18 mouse cellular contexts compared by ENCODE assay signal in genomic region chr8:81824975-81825374, GRCm38 (mm10).
"Had no signal": no experiment of that assay in that cellular context is flagged by ENCODE, and none has a peak within 500 bp of the region (broad histone marks: within the 10 kb centered on the region; RNA-seq: fewer than 3 reads in every experiment).

No protein-coding gene starts in this region.

- H3K27me3 ChIP-seq: liver, embryonic 15.5 days; megakaryocyte, embryonic 14.5 days; midbrain, embryonic 15.5 days; neural tube, embryonic 13.5 days; stomach, embryonic 15.5 days had no signal

- DNase-seq: kidney, adult 9 months; kidney, postnatal 25 days; lung, embryonic 14.5 days; lung, postnatal 10 days; retina, postnatal 1 day; right cerebral cortex, postnatal 14 days; thymus, adult 2 months; thymus, postnatal 25 days had no signal

- H3K4me2 ChIP-seq: liver, embryonic 11.5 days; liver, embryonic 15.5 days; lung, embryonic 14.5 days; midbrain, embryonic 11.5 days; midbrain, embryonic 15.5 days; neural tube, embryonic 13.5 days; stomach, embryonic 15.5 days had no signal

- H3K27ac ChIP-seq: left cerebral cortex, adult 2 months; limb, embryonic 10.5 days; liver, embryonic 15.5 days; macrophage; midbrain, embryonic 15.5 days; neural tube, embryonic 13.5 days; stomach, embryonic 15.5 days had no signal

- H3K36me3 ChIP-seq: limb, embryonic 10.5 days; liver, embryonic 15.5 days; midbrain, embryonic 15.5 days; neural tube, embryonic 13.5 days; stomach, embryonic 15.5 days had no signal

- ATAC-seq: midbrain, embryonic 15.5 days had no signal

- H3K9ac ChIP-seq: liver, embryonic 15.5 days; lung, embryonic 14.5 days; midbrain, embryonic 15.5 days; neural tube, embryonic 13.5 days; stomach, embryonic 15.5 days had no signal

- H3K9me3 ChIP-seq: limb, embryonic 10.5 days; liver, embryonic 15.5 days; megakaryocyte, embryonic 14.5 days; midbrain, embryonic 15.5 days; neural tube, embryonic 13.5 days; stomach, embryonic 15.5 days had no signal

- H3K4me1 ChIP-seq: limb, embryonic 10.5 days; liver, embryonic 15.5 days; midbrain, embryonic 15.5 days; neural tube, embryonic 13.5 days; stomach, embryonic 15.5 days had no signal

- H3K4me3 ChIP-seq: left cerebral cortex, adult 2 months; limb, embryonic 10.5 days; liver, embryonic 15.5 days; megakaryocyte, embryonic 14.5 days; midbrain, embryonic 15.5 days; neural tube, embryonic 13.5 days; stomach, embryonic 15.5 days had no signal
